Mouse (Mus musculus): ENCODE measurements around the gene Ispd.

Gene Ispd

GRCm38 (mm10) chr12:36718417-36718816 lies 337.2 kb downstream of the Ispd start:
- no peak for DNase-seq (ENCODE audit: low spot score)

- no peak for DNase-seq (ENCODE audit: low spot score)
Observed at GRCm38 (mm10) chr12:36719074-36719473, 337.8 kb downstream of the Ispd start.

- DNase-seq (ENCODE audit: low spot score) = no peak
Observed at GRCm38 (mm10) chr12:36720779-36721178, 339.5 kb downstream of the Ispd start.

GRCm38 (mm10) chr12:36721223-36721622 lies 340.0 kb downstream of the Ispd start:
- no peak for DNase-seq (ENCODE audit: low spot score)

- no peak for DNase-seq (ENCODE audit: low spot score)
Observed at GRCm38 (mm10) chr12:36722754-36723153, 341.5 kb downstream of the Ispd start.

- DNase-seq (ENCODE audit: low spot score) = no peak
Observed at GRCm38 (mm10) chr12:36723302-36723701, 342.1 kb downstream of the Ispd start.

- no peak for DNase-seq (ENCODE audit: low spot score)
Observed at GRCm38 (mm10) chr12:36724297-36724696, 343.0 kb downstream of the Ispd start.

GRCm38 (mm10) chr12:36725250-36725649 lies 344.0 kb downstream of the Ispd start:
- DNase-seq (ENCODE audit: low spot score) = no peak

- DNase-seq (ENCODE audit: low spot score) = no peak
Observed at GRCm38 (mm10) chr12:36726026-36726425, 344.8 kb downstream of the Ispd start.

- no peak for DNase-seq (ENCODE audit: low spot score)
Observed at GRCm38 (mm10) chr12:36733673-36734371, 352.6 kb downstream of the Ispd start.

Measured in T-cell, adult 2 months (primary cell).